Mouse (Mus musculus): Measurements from ENCODE around the gene Tmem206.

The Tmem206 gene

DNA sequence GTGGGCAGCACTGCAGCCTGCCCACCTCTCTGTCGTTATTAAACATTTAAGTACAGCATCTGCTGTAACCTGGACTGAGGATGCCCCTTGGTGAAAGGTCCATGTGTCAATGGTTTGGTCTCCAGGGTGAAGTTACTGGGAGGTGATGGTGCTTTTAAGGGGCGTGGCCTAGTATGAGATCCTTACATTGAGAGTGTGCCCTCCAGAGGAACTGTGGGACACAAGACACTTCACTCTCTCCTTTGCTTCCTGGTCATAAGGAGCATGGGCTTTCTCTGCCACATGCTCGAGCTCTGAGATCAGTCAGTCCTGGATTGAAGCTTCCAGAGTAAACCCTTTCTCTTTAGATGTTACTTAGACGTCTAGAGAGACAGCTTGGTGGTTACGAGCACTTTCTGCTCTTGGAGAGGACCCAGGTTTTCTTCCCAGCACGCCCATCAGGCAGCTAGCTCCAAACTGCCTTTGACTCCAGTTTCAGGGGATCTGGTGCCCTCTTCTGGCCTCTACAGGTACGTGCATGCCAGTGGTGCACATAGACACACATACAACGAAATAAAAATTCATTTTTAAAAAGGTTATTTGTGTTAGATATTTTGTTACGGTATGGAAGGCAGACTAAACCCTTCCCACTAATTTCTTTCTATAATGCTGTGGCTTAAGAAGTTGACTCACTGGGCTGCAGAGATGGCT lies 17.8 kb upstream of the Tmem206 start:
- DNase-seq (ENCODE audit: low read depth, low spot score), result no peak

DNA sequence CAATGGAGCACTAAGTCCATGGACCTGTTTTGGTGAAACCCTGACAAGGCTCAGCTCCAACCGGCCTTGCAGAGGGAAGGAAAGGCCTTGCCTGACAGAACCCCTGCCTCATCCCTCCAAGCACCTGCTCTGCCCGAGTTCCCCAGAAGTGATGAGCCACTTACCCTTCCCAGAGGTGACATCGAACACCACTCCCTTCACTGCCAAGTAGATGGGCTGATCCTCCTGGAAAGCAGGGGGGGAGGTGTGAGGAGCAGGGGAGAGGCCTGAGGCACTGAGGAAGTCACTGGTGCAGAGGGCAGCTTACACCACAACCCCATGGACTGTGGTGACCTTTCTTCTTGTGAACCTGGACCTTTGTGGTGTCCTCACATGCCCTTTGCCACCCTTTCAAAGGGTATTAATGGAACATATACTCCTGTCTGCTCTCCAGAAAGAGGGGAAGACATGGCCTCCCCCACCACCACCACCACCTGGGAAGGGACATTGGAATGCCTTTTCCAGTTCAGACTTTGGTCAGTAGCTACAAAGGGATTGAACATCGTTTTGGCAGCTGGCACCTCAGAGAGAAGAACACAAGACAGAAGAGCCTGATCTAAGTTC lies 14.3 kb upstream of the Tmem206 start:
- DNase-seq (ENCODE audit: low read depth, low spot score), result no peak

- DNase-seq (ENCODE audit: low read depth, low spot score), result peak; percentile 69
Measured at GRCm38 (mm10) chr1:191312513-191312941, 13.2 kb upstream of the Tmem206 start.

DNA sequence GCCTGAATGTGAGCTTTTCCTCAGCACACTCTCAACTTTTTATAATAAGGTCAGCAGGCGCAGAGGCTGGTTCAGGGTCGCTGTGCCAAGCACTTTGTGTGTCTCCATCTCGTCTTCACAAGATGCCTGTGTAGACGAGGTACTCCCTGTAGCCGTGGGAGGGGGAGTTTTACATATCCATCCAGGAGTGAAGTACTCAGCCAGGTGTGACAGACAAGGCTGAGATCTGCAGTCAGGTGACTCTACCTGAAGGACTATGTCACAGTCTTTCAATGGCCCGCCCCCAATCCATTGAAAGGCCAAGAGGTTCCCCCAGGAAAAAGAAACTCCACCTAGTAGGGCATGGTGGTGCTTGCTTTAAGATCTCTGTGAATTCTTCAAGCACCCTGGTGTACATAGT lies 12.6 kb upstream of the Tmem206 start:
- no peak for DNase-seq (ENCODE audit: low read depth, low spot score)

DNA sequence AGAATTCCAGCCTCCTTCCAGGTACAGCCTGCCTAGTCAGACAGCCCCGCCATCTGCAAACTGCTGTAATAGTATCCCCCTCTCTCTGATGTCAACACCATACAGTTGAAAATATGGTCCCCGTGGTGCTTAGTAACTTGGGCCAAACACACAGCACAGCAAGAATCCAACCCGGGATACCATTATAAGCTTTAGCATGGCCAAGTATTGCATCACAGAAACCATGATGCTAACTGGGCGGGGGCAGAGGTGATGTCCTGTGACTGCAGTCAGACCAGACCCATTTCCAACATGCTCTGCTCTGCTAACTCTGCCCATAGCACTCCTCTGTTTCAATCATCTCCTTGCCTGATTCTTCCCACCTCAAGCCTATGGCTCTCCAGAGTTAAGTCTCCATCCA lies 11.8 kb upstream of the Tmem206 start:
- no peak for DNase-seq (ENCODE audit: low read depth, low spot score)

DNA sequence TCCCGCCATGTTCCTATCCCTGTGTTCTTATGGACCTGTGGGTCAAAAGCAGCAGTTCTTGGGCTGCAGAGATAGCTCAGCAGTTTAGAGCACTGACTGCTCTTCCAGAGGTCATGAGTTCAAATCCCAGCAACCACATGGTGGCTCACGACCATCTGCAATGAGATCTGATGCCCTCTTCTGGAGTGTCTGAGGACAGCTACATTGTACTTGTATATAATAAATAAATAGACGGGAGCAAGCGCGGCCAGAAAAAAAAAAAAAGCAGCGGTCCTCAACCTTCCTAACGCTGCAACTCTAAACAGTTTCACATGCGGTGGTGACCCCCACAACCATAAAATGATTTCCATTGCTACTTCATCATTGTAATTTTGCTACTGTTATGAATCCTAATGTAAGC lies 8.9 kb upstream of the Tmem206 start:
- DNase-seq (ENCODE audit: low read depth, low spot score), result no peak

- DNase-seq (ENCODE audit: low read depth, low spot score), result peak; percentile 75
Measured at GRCm38 (mm10) chr1:191317591-191318196, 8.0 kb upstream of the Tmem206 start, which contains the start of gene Nenf. Gene Nenf, minus strand, starts transcription at chr1:191318194.

DNA sequence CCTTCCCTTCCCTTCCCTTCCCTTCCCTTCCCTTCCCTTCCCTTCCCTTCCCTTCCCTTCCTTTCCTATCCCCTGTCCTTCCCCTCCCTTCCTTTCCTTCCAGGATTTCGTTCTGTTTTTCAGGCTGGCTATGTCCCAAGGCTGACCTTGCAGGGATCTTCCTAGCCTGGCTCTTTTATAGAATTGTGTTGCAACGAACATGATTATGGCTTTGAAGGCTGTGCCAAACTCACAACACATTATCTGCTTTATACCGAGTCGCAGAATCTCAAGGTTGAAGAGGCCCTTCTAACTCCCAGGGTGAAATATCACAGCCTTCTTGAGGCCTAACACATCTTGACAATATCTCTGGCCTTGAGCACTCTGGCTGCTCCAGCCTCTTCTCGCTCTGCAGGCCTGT lies 7.0 kb upstream of the Tmem206 start:
- no peak for DNase-seq (ENCODE audit: low read depth, low spot score)

GRCm38 (mm10) chr1:191323381-191323780 lies 2.3 kb upstream of the Tmem206 start:
- no peak for DNase-seq (ENCODE audit: low read depth, low spot score)

DNA sequence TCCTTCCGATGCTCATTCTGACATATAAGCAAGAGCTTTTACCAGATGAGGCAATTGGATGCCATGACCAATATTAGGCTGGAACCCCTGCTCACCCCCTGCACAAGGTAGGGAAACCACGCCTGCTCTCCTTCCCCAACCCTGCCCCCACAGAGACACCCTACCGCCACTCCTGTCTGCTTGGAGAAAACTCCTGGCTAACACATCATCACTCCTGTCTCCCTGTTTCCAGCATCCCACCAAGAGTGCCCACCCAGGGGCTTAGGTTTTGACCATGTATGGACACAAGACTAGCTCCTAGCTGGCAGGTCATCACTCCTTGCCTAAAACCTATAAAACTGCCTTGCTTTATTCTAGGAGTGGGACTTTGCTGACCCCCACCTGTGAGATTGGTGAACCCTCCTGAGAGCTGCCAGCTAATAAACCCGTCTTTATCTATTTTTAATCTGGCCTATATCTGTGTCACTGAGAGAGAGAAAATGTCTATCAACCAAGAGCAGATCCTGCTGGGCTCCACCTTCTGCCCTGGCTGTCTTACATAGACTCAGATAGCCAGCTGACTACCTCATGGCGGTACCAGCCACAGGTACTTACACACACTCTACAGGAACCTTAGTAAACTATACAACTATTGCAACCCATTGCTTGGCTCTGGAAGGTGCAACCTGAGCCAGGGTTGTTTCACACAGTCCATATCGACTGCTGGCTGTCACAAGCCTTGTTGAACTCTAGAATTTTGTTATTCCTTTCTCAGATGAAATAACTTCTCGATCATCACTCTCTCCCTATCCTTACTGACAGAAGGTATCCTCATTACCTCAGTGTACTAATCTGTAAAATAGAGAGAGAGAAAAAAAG lies 750 bp upstream of the Tmem206 start:
- DNase-seq (ENCODE audit: low read depth, low spot score), result no peak

- no peak for DNase-seq (ENCODE audit: low read depth, low spot score)
Measured at GRCm38 (mm10) chr1:191326233-191326882, 646 bp downstream of the Tmem206 start.

GRCm38 (mm10) chr1:191327258-191327657 lies 1.5 kb downstream of the Tmem206 start:
- no peak for DNase-seq (ENCODE audit: low read depth, low spot score)

- no peak for DNase-seq (ENCODE audit: low read depth, low spot score)
Measured at GRCm38 (mm10) chr1:191328019-191328441, 2.3 kb downstream of the Tmem206 start.

- no peak for DNase-seq (ENCODE audit: low read depth, low spot score)
Measured at GRCm38 (mm10) chr1:191330356-191330755, 4.6 kb downstream of the Tmem206 start.

DNA sequence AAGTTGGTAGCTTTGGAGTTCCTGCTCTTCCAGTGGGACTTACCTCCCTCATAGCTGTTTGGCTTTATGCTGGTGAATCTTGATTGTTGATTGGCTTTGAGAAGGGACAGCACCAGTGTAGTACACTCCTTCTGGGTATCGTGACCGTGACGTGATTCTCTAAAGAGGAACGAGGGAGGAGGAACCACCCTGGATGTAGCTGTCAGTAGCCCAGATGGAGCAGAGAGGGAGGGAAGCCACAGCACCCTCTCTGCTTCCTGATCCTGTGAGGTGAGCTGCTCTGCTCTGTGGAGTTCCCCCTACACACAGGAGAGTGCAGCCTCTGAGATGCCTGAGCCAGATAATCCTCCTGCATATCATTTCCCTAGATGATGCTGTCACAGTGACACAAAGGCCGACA lies 8.8 kb downstream of the Tmem206 start:
- DNase-seq (ENCODE audit: low read depth, low spot score), result no peak

DNA sequence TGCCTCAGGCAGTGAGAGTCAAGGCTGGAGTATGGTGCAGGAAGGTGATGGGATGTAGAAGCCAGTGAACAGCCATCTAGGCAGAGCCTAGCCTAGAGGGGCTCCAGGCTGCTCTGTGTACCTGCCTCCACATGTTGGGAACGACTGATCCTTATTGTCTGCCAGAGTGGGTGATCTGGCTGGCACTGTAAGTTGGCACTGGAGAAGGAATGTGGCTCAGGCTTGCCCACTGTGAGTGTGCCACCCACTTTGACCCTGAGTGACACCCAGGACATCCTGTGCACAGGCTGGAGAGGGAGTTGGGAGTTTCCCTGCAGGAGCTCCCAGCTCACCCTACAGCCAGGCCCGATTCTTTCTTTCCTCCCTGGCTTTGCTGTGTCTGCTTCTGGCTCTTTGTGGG lies 14.2 kb downstream of the Tmem206 start:
- DNase-seq (ENCODE audit: low read depth, low spot score), result no peak

DNA sequence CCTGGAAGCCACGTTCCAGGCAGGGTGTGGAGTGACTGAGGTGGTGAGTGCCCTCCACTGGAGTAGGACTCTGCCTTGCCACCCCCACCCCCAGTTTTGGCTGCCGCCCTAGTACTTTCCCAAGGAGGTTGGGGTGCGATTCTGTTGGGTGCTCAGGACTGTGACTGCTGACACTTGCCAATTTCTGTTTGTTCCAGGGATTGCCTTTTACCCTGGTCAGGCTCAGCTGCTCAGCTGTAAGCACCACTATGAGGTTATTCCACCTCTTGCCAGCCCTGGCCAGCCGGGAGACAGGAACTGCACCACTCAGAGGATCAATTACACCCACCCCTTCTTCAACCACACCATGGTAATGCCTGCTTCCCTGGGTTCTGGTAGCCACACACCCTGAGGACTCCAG lies 14.8 kb downstream of the Tmem206 start:
- no peak for DNase-seq (ENCODE audit: low read depth, low spot score)

- no peak for DNase-seq (ENCODE audit: low read depth, low spot score)
Measured at GRCm38 (mm10) chr1:191347602-191348001, 21.9 kb downstream of the Tmem206 start.

DNA sequence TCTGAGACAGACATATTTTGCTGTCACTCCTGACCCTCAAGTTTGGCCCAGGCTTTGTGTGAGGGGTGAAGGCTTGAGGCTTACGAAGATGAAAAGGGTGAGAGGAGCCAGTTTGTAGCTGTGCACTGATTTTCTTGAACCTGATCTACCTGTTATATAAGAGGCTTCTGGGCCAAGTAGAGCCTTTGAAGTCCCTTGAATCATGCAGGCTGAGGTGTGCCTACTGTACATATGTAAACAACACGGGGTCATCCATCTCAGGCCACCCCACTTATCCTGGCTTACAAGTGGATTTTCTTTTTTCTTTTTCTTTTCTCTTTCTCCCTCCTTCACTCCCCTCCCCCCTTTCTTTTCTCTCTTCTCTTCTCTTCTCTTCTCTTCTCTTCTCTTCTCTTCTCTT lies 22.9 kb downstream of the Tmem206 start:
- no peak for DNase-seq (ENCODE audit: low read depth, low spot score)

DNA sequence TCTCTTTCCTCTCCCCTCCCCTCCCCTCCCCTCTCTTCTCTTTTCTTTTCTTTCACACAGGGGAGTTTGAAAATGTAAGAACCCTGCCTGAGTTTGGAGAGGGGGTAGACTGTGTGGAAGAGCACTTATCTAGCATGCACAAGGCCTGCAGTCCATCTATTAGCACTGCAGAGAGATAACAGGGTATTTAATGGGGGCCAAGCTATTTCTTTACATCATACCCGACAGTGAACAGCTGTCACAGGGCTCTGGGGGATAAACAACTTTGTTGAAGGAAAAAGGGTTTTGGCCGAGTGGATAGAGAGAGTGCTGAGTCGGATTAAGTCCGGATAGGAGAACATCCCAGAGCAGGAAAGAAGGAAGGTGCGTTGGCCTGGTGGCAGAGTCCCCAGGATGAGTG lies 23.3 kb downstream of the Tmem206 start:
- no peak for DNase-seq (ENCODE audit: low read depth, low spot score)

GRCm38 (mm10) chr1:191349486-191350037 lies 23.9 kb downstream of the Tmem206 start:
- DNase-seq (ENCODE audit: low read depth, low spot score), result no peak

Measured in c-Kit-negative CD71-positive TER-119-positive erythroid progenitor cells, embryonic 14.5 days (primary cell).